Mouse (Mus musculus) testis, postnatal 10 days (tissue): ENCODE measurements around the gene Tdrd5.
A peak's percentile ranks its signal among the peaks of the same experiment; 100 is the strongest.
"Not testable (repeated sequence)": the region's sequence is repeated elsewhere in the genome, so short reads cannot be mapped to it uniquely, and the experiment has no call there.

Experiments used
- DNase-seq: peaks from one replicate; pipeline ENCODE4 v3.0.0; 2021; ENCODE audit warnings: low spot score

The Tdrd5 gene

GRCm38 (mm10) chr1:156254866-156255265, 48.6 kb downstream of the Tdrd5 start:
- DNase-seq: no peak

- DNase-seq: not testable (repeated sequence)
Observed at GRCm38 (mm10) chr1:156251096-156251495, 52.4 kb downstream of the Tdrd5 start.

DNA sequence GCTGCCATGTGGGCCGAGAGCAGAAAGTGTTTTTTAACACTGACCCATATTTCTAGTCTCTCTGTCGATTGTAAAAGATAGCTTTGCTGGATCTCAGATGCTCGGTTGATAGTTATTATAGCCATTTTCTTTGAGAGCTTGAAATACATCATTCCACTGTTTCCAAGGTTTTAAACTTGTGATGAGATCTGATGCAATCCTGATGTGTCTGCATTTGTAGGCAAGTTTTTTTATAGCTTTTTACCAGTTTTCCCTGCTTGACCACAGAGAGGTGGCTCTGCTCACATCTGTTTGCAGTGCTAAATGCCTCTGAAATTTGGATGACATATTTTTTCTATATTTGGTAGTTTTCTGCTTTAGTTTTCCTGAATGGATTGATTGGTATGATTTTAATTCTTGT, 55.6 kb downstream of the Tdrd5 start:
- no peak for DNase-seq

DNA sequence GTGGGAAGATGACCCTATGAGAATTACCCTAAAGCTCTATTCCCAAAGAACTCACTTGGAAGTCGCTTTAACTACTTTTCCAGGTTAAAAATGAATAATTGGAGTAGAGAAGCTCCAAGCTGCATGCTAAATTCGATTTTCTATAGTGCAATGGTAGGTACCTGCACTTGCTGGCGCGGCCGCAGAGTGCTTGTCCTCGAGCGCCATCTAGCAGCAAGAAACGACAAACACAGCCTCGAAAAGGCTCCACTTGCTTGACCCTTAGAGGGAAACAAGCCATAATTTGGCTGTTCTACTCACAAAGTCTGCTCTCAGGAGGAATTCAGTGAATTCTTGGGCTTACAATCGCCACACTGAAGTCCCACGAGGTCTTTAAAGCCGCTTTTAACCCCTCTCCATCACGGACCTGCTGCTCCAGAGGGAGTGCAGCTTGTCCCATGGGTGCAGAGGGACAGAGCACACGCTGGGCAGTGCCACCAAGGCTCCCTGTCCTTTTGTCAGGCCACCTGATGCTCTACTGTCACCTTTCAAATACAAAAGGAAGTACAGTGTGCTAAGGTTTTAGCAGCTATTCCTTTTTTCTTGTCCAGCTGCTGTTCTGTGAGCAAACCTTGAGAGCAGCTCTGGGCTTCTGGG, 61.6 kb downstream of the Tdrd5 start:
- DNase-seq: peak; percentile 72

DNA sequence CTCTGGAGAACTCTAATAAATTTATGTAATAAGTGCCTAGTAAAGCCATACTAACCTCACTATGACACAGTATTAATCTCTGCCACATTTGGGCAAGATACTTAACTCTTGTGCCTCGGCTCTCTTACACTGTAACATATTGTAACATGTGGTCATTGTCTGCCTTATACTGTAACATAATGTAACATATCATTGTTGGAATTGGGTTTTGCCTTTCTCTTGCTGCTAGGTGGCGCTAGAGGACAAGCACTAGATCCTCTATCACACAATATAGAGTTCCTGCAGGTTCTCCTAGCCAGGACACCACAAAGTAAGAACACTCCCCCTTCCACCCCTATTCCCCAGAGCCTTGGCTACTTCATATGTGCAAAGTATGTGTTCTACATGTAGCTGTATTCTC, 62.4 kb downstream of the Tdrd5 start:
- DNase-seq: peak; percentile 59

- no peak for DNase-seq
Observed at GRCm38 (mm10) chr1:156231122-156231521, 72.3 kb downstream of the Tdrd5 start.

DNA sequence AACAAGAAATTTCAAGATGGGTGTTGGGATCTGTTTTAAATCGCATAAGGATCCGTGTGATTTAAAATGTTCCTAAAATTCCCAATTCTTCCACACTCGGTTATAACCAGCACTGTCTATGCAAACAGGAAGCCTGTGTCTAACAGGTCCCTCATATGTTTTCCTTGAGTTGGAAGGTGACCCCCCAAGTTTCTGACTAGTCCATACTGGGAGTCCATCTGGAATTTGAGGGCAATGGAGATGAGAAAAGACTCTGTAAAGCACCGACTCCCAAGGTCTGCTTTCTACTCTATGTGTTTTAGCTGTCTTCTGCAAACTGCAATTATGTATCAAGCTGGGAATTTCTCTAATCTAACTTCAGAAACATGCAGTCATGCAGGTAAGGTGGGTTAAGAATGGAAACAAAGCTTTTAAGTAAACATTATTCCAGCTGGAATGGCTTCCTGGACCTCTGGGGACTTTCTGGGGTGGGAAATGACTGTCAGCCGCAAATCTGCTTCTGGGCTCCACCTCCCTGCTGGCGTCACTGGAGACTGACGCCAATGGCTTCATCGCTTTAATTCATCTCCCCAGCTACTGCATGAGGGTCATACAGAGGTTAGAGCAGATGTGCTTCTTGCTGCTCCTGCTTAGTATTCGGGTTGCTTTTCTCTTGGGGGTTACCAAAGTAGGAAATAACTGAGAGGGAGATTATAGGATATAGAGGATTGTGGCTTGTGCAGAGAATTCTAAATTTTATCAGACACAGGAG, 73.0 kb downstream of the Tdrd5 start:
- DNase-seq: no peak

DNA sequence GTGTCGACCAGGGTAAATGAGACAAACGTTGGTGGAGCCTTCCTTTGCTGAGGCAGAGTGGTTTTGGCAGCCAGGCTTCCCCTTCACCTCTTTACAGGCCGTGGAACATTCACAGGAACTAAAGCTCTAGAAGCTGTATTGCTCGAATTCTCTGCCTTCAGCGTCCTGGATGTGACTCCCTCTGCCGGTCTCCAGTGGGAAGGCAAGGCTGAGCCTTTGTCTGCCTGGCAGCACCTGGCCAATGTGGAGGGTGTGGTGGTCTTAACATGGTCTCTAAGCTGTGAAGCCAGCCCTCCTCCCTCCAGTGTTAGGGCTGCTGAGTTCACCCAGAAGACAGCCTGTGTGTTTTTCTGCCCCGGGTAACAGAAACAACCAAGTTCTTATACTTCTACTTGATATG, 74.0 kb downstream of the Tdrd5 start:
- DNase-seq: peak; percentile 67

DNA sequence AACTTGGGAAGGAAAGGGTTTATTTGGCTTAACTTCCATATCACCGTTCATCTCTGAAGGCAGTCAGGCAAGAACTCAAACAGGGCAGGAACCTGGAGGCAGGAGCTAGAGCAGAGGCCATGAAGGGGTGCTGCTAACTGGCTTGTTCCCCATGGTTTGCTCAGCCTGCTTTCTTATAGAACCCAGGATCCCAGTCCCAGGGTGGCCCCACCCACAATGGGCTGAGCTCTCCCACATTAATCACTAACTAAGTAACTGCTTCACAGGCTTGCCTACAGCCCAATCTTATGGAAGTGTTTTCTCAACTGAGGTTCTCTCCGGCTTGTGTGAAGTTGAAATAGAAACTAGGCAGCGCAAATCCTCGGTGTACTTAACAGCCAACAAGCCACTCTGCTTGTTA, 74.7 kb downstream of the Tdrd5 start:
- no peak for DNase-seq

DNA sequence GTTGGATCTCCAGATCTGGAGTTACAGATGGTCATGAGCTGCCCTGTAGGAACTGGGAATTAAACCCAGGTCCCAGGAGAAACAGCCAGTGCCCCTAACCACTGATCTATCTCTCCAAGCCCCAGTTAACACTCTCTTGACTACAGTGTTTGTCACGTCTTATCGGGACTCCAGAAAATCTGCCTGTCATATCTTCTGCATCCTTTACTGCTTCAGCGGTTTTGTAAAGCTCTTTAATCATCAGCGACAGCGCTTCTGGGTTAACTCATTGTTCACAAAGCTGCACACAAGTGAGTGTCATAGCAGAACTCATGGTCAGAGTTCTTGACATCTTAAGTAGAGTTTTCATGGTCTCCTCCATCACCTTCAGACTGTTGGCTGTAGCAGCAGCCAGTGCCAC, 76.6 kb downstream of the Tdrd5 start:
- DNase-seq: no peak

- DNase-seq: peak; percentile 58
Observed at GRCm38 (mm10) chr1:156222205-156223000, 81.1 kb downstream of the Tdrd5 start.

DNA sequence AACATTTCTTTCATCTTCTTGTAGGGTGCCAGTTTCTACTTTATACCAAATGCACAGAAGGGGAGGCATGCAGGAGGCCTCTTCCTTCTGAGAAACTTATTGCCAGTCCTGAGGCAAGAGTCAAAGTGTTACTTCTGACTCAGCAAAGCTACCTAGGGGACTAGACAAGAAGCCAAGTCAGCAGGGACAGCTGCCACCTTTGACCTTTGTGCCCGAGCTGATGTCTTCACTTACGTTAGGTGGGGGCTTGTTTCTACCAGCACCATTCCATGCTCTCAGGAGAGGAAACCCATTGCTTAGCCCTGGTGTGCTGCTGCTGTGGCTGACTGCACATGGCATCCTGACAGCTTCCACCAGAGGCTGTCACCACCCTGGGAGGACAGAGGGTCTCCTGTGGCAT, 82.1 kb downstream of the Tdrd5 start:
- DNase-seq: no peak

DNA sequence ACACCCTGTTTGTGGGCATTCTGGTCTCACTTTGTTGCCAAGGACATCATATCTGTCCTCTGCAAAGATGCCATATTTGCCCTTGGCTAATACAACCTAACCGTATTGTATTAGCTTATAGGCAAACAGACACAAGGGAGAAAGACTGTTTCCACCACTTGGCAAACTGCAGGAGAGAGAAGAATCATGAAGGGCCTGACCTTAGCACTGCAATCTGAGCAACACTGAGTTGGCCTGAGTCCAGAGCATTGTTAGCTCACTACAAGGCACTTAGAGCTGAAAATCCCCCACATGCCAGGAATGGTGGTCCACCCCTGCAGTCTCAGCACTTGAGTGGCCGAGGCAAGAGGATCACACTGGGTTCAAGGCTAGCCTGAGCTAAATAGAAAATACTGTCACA, 84.9 kb downstream of the Tdrd5 start:
- DNase-seq: no peak

DNA sequence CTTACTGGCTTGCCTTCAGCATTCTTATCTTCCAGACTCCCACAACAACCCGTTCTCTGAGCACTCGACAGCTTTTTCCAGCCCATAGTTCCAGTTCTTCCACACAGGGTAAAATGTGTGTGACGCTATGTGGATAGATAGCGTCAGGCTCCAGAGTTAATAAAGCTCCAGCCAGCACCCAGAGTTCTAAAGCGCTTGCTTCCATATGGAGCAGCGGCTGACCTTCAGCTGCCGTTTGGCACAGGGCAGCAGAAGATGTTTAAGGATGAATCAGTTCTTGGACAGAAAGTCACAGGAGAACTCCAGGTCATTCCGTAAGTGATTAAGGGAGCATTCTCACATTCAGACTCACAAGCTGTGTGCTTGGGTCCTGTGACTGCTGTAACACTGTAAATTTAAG, 85.5 kb downstream of the Tdrd5 start:
- no peak for DNase-seq

- no peak for DNase-seq
Observed at GRCm38 (mm10) chr1:156217393-156217792, 86.1 kb downstream of the Tdrd5 start.

- no peak for DNase-seq
Observed at GRCm38 (mm10) chr1:156216249-156216648, 87.2 kb downstream of the Tdrd5 start.

- no peak for DNase-seq
Observed at GRCm38 (mm10) chr1:156214651-156215050, 88.8 kb downstream of the Tdrd5 start.

DNA sequence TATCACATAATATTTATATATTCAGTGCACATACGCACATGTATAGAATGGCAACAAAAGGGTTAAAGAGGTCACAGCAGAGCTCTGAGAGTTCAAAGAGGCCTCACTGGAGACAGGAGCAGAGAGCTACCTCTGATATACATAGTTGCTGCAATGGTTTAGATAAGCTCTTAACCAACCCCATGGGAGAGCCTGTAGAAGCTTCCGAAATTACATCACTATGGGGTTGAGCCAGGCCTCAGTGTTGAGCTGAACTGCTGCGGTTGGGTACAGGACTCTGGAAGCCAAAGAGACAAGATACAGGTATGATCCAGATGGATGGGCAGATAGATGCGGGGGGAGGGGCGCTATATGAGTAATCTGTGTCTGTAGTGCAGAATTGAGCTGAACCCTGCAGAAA, 90.5 kb downstream of the Tdrd5 start:
- no peak for DNase-seq

DNA sequence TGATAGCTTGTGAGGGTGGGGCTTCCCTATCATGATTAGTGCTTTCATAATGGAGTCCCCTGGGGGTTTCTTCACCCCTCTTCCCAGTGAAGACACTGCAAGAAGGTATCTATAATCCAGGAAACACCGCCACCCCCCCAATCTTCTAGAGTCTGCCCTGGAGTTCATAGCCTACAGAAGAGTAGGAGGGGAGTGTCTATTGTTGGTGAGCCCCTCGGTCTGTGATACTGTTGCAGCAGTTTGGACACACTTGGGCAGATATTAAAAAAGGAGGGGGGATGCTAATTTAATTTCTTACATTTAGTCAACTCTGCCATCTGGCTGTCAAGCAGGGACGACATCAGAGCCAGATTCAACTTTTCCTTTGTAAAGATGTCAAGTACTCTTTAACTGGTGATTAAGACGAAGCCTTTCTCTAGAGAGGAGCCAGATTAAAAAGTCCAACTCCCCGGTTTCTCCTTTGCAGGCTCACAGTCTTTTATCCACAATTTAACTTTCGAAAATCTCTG, 91.6 kb downstream of the Tdrd5 start:
- no peak for DNase-seq
